27 mouse cellular contexts compared by ENCODE assay signal in the genomic region with DNA sequence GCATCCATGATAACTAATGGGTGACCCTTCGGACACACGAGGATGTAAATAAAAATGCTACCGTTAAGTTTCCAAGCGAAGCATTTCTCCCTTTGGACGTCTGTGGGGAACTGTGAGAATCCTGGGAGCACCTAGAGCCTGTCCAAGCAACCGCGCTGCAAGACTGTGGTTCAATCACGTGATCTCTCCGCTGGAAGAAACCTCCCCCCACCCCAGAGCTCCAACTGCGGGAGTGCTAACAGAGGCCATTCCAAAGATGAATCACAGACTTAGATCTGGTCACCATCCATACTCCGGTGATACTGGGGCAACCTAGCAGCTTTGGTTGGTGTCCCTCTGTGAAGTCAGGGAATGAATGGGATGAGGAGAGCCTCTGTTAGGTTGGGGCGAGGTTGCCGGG. TPM values are rescaled to one million over a fixed set of nuclear protein-coding genes. Genes with fewer than 3 reads are reported as not detected.
DNase-seq lines count a peak whose midpoint lies in the region; ATAC-seq and TF ChIP-seq lines count a peak whose summit lies in the region.
"Had no signal": no experiment of that assay in that cellular context is flagged by ENCODE, and none has a peak within 500 bp of the region (broad histone marks: within the 10 kb centered on the region; RNA-seq: fewer than 3 reads in every experiment).

No protein-coding gene starts in this region.

- no peaks in the 10 kb centered on the region for H3K4me1 ChIP-seq in midbrain, embryonic 11.5 days (ENCODE audit: control insufficient read depth, insufficient read depth, low read length)
- H3K4me1 ChIP-seq in midbrain, embryonic 13.5 days (replicated peaks) = no peaks in the 10 kb centered on the region
- peaks cover 18% of the 10 kb centered on the region for H3K4me1 ChIP-seq in E14TG2a.4 (replicated peaks; ENCODE audit: low read depth, low read length)
- H3K4me1 ChIP-seq: embryonic facial prominence, embryonic 10.5 days; embryonic facial prominence, embryonic 12.5 days; forebrain, embryonic 13.5 days; forebrain, embryonic 15.5 days had no signal

- no peaks in the 10 kb centered on the region for H3K36me3 ChIP-seq in midbrain, embryonic 11.5 days (ENCODE audit: control insufficient read depth, insufficient read depth, low read length)
- H3K36me3 ChIP-seq in midbrain, embryonic 13.5 days = no peaks in the 10 kb centered on the region
- H3K36me3 ChIP-seq in E14TG2a.4 (ENCODE audit: insufficient read depth, low read length) = no peaks in the 10 kb centered on the region
- H3K36me3 ChIP-seq: embryonic facial prominence, embryonic 10.5 days; embryonic facial prominence, embryonic 12.5 days; forebrain, embryonic 15.5 days had no signal

- no peak for TF ChIP-seq CTCF in E14TG2a.4 (conservative IDR thresholded peaks at IDR 0.05; ENCODE audit: low read length)

- H3K27ac ChIP-seq in midbrain, embryonic 11.5 days (ENCODE audit: low read depth, low read length) = no peak overlapping the region
- H3K27ac ChIP-seq in midbrain, embryonic 13.5 days = no peak overlapping the region
- H3K27ac ChIP-seq: embryonic facial prominence, embryonic 10.5 days; embryonic facial prominence, embryonic 12.5 days; forebrain, embryonic 13.5 days; forebrain, embryonic 15.5 days had no signal

- H3K9me3 ChIP-seq in midbrain, embryonic 11.5 days (ENCODE audit: control insufficient read depth, low read length) = no peaks in the 10 kb centered on the region
- H3K9me3 ChIP-seq in midbrain, embryonic 13.5 days = 0 out of 2 replicates have a peak, but pooled peaks cover 12% of the 10 kb centered on the region
- H3K9me3 ChIP-seq in E14TG2a.4 (ENCODE audit: low read length) = no peaks in the 10 kb centered on the region
- H3K9me3 ChIP-seq: embryonic facial prominence, embryonic 10.5 days; embryonic facial prominence, embryonic 12.5 days; forebrain, embryonic 13.5 days; forebrain, embryonic 15.5 days had no signal

- no peak overlapping the region for H3K4me2 ChIP-seq in midbrain, embryonic 11.5 days
- no peak overlapping the region for H3K4me2 ChIP-seq in midbrain, embryonic 13.5 days (replicated peaks)
- H3K4me2 ChIP-seq: embryonic facial prominence, embryonic 12.5 days; forebrain, embryonic 13.5 days; forebrain, embryonic 15.5 days had no signal

- H3K27me3 ChIP-seq in midbrain, embryonic 11.5 days (ENCODE audit: control insufficient read depth, insufficient read depth, low read length) = no peaks in the 10 kb centered on the region
- no peaks in the 10 kb centered on the region for H3K27me3 ChIP-seq in midbrain, embryonic 13.5 days
- peaks cover 32% of the 10 kb centered on the region for H3K27me3 ChIP-seq in E14TG2a.4 (ENCODE audit: insufficient read depth, low read length)
- H3K27me3 ChIP-seq: embryonic facial prominence, embryonic 12.5 days; forebrain, embryonic 13.5 days; forebrain, embryonic 15.5 days had no signal

- no peak for ATAC-seq in midbrain, embryonic 11.5 days (ENCODE audit: low FRiP score)
- ATAC-seq in midbrain, embryonic 13.5 days = no peak
- ATAC-seq: forebrain, embryonic 13.5 days; forebrain, embryonic 15.5 days; forebrain, postnatal 0 days had no signal

- H3K9ac ChIP-seq in midbrain, embryonic 11.5 days (ENCODE audit: low read length) = no peak overlapping the region
- no peak overlapping the region for H3K9ac ChIP-seq in midbrain, embryonic 13.5 days (replicated peaks)
- H3K9ac ChIP-seq: embryonic facial prominence, embryonic 12.5 days; forebrain, embryonic 13.5 days; forebrain, embryonic 15.5 days; forebrain, postnatal 0 days had no signal

- peak; percentile 79 for DNase-seq in midbrain, embryonic 11.5 days (ENCODE audit: low spot score, missing footprints)
- DNase-seq in ES-CJ7 (ENCODE audit: low read depth, low spot score) (peak; percentile 56), ZHBTc4 (ENCODE audit: low read depth, low spot score) (peak; percentile 71), adipocyte (ENCODE audit: low spot score) (no peak)
- DNase-seq in left cerebral cortex, postnatal 25 days (ENCODE audit: low spot score in 2 of 2) = no peak
- DNase-seq: adrenal gland, adult 8-10 months; adrenal gland, postnatal 14 days; adrenal gland, postnatal 36 days; cerebellum, adult 11-12 months; cerebellum, adult 2 months; cerebellum, adult 9-10 months; cerebellum, postnatal 10 days; cerebellum, postnatal 25 days; forebrain, postnatal 0 days had no signal

- WGBS in midbrain, embryonic 11.5 days = 73% methylated on average over 13 of the region's 13 CpGs
- 78% methylated on average over 13 of the region's 13 CpGs for WGBS in midbrain, embryonic 13.5 days

- H3K4me3 ChIP-seq in midbrain, embryonic 11.5 days (ENCODE audit: low read depth, low read length) = no peak overlapping the region
- no peak overlapping the region for H3K4me3 ChIP-seq in midbrain, embryonic 13.5 days (replicated peaks)
- H3K4me3 ChIP-seq in E14TG2a.4 (replicated peaks; ENCODE audit: low read length) = peak overlapping the region; percentile 49
- H3K4me3 ChIP-seq: embryonic facial prominence, embryonic 10.5 days; embryonic facial prominence, embryonic 12.5 days; forebrain, embryonic 13.5 days; forebrain, embryonic 15.5 days had no signal

- intact Hi-C loops in left cerebral cortex, postnatal 25 days (cut with DNase I) = no loop called here

RNA-seq across cellular contexts. Expression of a gene that starts 26.9 kb away (rescaled TPM):
- not detected in 2 replicates for polyA plus RNA-seq in midbrain, embryonic 11.5 days (2014; fragmentation: Nextera tagmentation; extraction: Ambion mirVana)
- polyA plus RNA-seq in midbrain, embryonic 13.5 days (2015; fragmentation: Nextera tagmentation; extraction: Ambion mirVana) = not detected in 2 replicates
- total RNA-seq in left cerebral cortex, postnatal 25 days (2021) = not detected
- total RNA-seq: adrenal gland, adult 18-20 months; adrenal gland, adult 8-10 months; adrenal gland, postnatal 14 days; adrenal gland, postnatal 36 days; ES-E14; forebrain, postnatal 0 days; MEL had no signal
- polyA plus RNA-seq: C2C12; cerebellum, adult 2 months; cortical plate, adult 2 months; embryonic facial prominence, embryonic 10.5 days; embryonic facial prominence, embryonic 12.5 days; embryonic facial prominence, embryonic 14.5 days; forebrain, embryonic 11.5 days; forebrain, embryonic 13.5 days; forebrain, embryonic 15.5 days; forebrain, postnatal 0 days had no signal

RNA-seq across cellular contexts. Expression of a gene that starts 34.8 kb away (rescaled TPM):
- polyA plus RNA-seq in midbrain, embryonic 11.5 days (2014; fragmentation: Nextera tagmentation; extraction: Ambion mirVana) = 12.2 and 12.5 TPM in 2 replicates
- 10.3 and 10.9 TPM in 2 replicates for polyA plus RNA-seq in midbrain, embryonic 13.5 days (2015; fragmentation: Nextera tagmentation; extraction: Ambion mirVana)
- total RNA-seq in left cerebral cortex, postnatal 25 days (2021) = 10 to 100 TPM in 1 of 2 experiments, 1 to 10 TPM in 1; 8.9 to 12.4 TPM

Comparison
In these comparisons a context has a peak if more than half of its experiments do, and no peak if none do; other contexts are left out.
1. DNase-seq: peak in midbrain, embryonic 11.5 days (single experiment), ES-CJ7 (single experiment) and ZHBTc4 (single experiment); none in left cerebral cortex, postnatal 25 days (0 of 2) and adipocyte (single experiment).